Mouse (Mus musculus): ENCODE measurements around the gene Snrpd2.
"Not testable (repeated sequence)": the region's sequence is repeated elsewhere in the genome, so short reads cannot be mapped to it uniquely, and the experiment has no call there.

The Snrpd2 gene

DNA sequence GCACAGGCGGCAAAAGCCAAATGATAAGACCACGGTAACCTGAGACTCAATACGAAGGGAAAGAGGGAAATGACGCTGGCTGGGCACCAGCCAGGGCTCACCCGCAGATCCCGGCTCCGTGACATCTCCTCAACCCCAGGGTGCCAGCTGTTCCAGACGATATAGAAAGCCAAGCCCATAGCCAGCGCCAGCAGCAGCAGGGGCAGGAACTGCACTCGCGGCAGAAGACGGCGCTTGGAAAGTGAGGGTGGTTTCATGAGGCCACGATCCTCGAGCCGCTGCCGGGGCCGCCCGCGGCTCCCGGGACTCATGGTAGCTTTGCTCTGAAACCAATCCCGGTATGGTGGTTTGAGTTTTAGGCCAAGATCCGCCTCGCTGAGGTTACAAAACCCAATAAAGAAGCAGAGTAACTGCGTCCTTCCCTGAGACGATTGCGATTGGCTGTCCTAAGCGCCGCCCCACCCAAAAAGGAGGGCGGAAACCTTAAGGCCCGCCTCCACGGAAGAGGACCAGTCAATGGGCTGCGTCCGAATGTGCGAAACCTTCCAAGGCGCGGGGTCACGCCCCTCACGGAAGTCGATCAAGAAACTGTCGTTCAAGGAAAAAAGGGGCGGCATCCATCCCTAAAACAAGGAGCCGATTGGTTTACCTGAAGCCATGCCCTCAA is 514 bp upstream of the Snrpd2 start, which contains the start of gene Qpctl:
Gene Qpctl (minus strand): TSS at position 417 of the 667 bp plus-strand sequence.
- DNase-seq (ENCODE audit: low read depth, low spot score): peak; percentile 99

DNA sequence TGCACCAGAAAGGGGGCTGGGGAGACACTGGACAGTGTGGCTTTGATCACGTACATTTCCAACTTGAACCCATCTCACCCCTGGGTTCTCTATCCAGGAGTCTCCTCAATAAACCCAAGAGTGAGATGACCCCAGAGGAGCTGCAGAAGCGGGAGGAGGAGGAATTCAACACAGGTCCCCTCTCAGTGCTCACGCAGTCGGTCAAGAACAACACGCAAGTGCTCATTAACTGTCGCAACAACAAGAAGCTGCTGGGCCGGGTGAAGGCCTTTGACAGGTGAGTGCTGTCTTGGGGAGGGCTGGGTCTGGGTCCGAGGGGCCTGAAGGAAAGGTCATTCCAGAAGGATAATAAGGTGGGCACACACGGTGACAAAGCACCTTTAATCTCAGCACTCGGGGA is 1.6 kb downstream of the Snrpd2 start:
- not testable (repeated sequence) for DNase-seq (ENCODE audit: low read depth, low spot score)

DNA sequence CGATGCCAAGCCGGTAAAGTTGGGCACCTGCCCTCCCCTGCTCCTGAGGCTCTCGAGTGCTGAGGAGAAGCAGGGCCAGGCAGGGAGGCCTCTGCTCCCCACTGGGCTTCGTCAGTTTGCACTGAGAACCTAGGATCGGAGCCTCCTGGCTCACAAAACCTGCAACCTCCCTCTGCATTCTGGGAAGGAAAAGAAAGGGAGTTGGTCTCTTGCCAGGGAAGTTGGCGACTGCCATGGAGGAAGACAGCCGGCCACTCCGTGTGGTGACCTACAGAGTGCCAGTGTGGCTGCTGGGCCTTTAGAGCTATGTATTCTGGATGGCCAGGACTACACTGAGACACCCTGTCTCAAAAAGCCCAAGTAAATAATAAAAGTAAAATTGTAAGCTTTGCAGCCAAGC is 5.3 kb downstream of the Snrpd2 start:
- no peak for DNase-seq (ENCODE audit: low read depth, low spot score)

DNA sequence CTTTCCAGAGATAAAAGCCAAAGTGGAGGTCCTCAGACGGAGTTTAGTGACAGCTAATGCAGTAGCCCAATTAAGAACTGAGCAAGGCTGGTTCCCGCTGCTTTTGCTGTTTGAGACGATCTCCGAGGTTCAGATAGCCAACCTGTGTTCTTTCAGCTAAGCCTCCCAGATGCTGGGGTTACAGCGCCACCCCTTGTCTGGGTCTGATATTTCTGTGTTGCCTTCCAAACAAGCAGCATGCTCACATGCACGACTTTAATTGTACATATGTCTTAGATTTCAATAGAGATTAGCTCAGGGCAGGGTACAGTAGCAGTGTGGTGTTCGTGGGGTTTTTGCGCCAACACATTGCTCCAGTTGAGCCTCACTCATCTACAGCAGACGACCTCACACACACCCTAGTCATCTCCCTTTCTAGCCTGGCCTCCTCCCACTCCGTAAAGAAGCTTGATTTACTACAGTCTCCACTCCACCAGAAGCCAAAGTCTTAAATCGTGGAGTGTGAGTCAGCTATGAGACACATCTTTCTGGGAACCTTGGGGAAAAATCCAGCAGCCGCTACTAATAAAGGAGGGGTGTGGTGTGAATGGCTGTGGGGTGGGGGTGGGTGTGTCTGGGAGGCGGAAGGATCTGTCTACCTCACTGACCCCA is 6.4 kb downstream of the Snrpd2 start:
- no peak for DNase-seq (ENCODE audit: low read depth, low spot score)

DNA sequence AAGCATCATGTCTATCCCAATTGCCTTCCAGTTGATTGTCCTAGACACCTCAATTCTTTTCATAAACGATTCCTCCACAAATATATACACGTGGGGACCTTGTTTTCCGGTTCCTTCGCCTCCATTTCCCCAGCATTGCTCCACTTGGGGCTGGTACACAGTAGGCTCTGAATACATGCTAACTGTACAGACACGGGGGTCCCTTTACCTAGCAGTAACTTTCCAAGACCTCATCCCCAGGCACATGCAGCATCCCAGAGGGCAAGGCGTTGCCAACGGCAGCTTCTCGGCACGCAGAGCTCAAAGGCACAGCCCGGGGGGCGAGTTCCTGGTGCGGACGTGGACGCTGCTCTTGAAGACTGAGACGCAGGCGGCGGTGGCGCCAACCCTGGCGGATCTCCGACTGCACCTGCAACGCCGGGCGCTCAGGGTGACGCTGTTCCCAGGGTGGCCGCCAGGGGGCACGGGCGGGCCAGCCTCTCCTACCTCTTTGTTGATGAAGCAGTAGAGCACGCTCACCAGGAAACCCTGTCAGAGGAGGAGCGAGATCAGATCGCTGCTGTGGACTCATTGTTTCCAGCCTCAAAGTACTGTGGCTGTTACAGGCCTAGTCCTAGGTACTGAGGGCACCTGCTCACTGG is 7.8 kb downstream of the Snrpd2 start:
- peak; percentile 83 for DNase-seq (ENCODE audit: low read depth, low spot score)

DNA sequence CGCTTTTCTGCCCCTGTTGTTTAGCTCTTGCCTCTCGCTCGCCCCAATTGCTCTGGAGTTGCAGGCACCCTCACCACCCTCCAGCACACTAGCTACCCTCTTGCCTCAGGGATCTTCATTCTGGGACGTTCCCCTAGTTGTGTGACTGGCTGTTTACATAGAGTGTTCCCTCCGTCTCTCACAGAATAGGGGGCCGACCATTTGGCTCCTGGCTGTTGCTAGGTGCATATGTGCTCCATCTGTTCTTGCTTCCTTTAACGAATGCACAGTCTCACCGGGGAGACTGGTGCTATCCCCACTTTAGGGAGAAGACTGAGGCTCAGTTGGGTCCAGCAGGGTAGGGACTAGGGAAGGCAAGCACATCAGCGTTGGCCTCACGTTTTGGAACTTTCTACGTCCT is 9.1 kb downstream of the Snrpd2 start:
- DNase-seq (ENCODE audit: low read depth, low spot score): no peak

DNA sequence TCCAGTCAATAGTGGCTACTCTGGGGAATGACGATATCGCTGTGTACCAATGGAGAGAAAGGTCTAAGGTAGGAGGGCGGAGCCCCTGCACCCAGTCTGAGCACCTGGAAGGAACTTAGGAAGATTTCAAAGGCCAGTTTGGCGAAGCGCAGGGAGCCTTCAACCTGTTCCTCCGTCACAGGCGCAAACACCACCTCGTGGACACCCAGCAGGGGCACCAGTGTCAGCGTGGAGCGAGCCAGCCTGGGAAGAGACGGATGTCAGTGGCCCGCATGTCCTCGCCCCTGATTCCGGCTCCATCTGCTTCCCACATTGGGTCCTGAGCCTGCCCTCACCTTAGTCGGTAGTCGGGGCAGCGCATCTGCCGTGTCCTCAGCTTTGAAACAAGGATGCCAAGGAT is 9.9 kb downstream of the Snrpd2 start:
- no peak for DNase-seq (ENCODE audit: low read depth, low spot score)

DNA sequence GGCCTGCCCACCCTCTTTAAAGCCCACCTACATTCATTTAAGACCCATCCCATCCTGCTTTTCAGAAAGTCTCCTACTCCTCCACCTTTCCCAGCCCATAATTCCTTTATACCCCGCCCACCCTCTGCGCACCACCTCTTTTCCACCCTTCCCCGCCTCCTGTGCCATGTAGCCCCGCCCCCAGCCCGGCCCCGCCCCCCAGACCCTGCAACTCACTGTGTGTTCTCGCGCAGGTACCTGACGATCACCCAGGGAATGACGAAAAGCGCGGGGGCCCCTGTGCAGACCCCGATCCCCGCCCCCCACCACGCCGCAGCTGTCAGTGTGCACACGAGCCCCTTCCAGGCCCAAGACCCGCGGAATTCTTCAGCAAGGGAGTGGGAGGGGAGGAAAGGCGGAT is 10.6 kb downstream of the Snrpd2 start:
- no peak for DNase-seq (ENCODE audit: low read depth, low spot score)

DNA sequence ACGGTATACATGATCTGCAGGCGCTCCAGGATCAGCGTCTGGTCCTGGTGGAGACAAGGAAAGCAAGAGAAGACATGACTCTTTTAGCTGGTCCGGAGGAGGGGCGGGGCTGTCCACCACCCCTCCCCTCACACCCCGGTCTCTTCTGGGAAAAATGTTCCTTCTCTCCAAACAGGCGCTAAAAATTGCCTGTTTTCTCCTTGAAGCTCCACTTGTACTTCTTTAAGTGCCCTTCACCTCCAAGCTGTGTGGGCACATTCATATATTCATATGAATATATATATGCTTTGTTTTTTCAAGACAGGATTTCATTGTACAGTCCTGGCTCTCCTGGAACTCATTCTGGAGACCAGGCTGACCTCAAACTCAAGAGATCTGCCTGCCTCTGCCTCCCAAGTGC is 13.4 kb downstream of the Snrpd2 start:
- DNase-seq (ENCODE audit: low read depth, low spot score): no peak

DNA sequence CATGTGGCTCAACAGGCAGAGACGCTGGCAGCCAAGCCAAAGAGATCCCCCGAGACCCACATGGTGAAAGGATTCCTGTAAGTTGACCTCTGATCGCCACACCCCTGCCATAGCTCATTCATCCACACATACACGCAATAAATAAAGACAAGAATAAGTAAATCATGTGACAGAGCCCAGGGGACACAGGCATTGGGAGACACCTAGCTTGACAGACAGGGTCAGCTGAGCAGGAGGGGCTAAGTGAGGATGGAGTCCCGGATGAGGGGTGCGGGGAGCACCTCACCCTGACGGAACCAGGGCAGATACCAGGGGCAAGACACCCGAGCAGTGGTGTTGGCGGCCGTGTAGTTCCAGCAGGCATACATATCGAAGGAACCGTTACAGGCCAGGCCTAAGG is 14.2 kb downstream of the Snrpd2 start:
- DNase-seq (ENCODE audit: low read depth, low spot score): no peak

DNA sequence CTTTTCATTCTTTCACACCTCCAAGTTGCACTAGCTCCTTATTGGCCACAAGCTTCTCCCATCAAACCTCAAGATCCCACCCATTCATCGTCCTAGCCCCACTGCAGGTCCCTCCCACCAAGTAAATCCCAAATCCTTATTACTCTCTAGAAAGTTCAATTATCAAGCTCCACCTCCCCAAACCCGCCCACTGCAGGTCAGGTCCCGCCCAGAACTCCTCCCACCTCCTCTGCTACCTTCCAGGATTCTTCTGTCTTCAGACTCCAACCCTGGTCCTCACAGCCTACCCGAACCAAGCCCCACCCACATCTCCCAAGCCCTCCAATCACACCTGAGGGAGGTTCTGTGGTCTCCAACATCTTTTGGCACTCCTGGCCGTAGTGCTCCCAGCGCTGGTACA is 14.7 kb downstream of the Snrpd2 start:
- DNase-seq (ENCODE audit: low read depth, low spot score): peak; percentile 54

DNA sequence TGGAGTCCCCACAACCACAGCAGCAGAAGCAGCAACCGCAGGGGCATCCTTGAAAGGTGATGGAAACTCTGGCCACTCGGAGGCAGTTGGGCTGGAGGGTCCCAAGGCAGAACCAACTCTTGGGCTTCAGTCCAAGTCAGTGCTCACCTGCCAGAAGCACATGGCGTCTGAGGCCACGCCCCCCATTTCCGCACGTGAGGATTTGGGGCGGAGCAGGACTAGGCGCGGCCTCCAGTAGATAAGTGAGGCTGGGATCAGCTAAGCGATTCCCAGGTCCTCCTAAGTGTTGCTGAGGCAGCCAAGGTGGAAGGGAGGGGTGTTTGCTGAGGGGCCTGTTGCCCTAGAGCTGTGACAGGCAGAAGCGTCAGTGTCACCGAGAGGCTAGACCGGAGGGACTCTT is 15.5 kb downstream of the Snrpd2 start:
- DNase-seq (ENCODE audit: low read depth, low spot score): no peak

DNA sequence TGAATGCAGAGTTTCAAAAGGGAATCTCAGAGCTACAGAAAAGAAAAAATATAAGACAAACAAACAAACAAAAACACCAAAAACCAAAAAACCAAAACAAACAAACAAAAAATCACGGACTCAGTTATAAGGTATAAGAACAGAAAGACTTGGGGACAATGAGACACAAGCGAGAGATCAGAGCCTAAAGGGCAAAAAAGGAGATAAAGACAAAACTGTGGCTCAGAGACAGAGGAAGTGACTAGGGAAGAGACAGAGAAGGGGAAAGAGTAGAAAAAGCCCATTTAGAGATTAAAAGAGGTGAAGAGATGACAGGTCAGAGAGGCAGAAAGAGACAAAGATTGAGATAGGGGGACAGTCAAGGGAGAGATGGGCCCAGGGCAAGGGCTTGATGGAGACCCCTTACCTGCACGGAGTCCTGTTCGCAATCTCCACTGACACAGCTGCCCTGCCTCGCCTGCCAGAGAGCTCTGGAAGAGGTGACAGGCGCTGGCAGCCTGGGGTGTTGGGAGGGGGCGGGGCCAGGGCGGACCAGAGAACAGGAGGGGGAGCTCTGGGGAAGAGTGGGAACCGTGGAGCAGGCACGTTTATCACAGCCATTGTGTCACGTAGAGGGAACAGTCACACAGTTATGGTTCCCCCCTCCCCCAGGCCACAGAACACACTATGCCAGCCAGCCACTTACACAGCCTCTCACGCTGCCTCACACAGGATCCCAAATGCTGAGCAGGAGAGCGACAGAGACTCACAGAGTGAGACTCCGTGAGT is 16.3 kb downstream of the Snrpd2 start, which contains the start of gene Gipr:
Gene Gipr (minus strand): TSS at position 472 of the 768 bp plus-strand sequence.
- no peak for DNase-seq (ENCODE audit: low read depth, low spot score)

DNA sequence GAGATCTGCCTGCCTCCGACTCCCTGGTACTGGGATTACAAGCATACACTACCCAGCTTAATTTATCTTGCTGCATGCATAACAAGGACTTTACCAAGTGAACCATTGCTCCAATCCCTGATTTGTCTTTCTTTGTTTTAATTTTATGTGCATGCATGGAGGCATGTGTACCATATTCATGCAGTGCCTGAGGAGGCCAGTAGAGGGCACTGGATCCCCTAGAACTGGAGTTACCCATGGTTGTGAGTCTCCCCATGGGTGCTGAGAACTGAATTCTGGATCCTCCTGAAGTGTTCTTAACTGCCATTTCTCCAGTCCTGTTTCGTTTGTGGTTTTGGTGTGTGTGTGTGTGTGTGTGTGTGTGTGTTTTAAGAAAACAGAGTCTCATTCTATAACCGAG is 17.5 kb downstream of the Snrpd2 start:
- no peak for DNase-seq (ENCODE audit: low read depth, low spot score)

DNA sequence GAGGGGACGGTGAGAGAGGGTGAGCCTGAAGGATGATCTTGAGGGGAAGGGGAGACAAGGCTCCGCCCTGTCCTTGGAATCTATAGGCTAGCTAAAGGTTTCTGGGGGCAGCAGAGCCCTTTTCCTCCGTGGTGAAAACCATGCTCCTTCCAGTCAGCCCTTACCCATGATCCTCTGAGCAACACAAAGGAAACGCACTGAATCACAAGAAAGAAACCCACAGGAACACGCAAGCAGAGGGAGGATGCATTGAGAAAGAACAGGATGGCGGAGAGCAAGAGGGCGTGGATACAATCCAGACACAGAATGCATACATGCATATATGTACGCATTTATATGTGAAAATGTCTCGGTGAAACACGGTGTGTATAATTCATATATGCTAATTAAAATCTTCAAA is 20.0 kb downstream of the Snrpd2 start:
- DNase-seq (ENCODE audit: low read depth, low spot score): no peak

DNA sequence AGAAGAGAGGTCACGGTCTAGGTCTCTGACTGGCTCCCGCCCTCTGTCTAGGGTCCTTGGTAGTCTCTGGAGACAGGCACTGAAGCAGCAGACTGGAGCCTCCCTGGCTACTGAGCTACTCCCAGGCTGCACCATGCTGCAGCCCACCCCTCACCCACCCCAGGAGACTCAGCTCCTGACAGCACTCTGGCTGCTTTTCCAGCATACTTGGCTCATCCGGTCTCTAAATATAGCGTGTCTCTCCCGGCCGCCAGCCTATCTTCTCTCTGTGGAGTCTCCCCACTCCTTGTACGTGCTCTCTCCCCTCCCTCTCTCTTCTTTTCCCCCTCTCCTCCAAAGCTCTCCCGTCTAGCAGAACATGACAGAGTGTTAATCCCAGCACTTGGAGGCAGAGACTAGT is 20.6 kb downstream of the Snrpd2 start:
- DNase-seq (ENCODE audit: low read depth, low spot score): no peak

DNA sequence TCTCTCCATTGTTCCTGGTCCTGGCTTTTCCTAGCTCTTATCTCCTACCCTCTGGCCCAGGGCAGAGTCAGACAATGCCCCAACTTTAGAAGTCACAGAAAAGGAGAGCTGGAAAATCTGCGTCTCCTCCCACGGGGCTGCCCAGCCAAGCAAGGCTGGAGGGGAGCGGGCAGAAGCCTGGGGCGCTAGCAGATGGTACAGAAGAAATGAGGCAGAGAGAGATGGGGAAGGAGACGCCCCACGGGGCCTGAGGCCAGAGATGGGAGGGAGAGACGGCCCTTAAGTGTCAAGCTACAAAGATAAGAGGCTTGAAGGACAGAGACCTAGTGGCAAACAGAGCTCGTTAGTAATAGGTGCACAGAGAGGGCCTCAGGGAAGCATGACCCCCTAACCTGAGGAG is 22.3 kb downstream of the Snrpd2 start:
- no peak for DNase-seq (ENCODE audit: low read depth, low spot score)

DNA sequence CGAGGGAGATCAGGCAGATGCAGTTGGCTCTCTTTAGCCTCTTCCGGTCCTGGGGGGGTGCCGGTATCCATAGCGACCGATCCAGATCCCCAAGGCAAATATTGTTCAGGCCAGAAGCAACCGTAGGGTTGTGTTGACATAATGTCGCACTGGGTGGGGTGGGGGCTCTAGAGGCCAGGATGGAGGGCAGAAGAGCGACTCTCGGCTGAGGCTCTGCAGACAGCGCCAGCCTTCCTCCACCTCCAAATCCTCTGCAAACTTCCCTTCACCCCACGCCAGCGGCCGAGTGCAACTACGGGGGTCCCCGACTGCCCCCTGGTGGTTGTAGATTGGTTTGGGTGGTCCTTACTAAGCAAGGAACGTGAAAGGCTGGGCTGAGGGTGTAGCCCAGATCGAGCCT is 23.4 kb downstream of the Snrpd2 start:
- peak; percentile 86 for DNase-seq (ENCODE audit: low read depth, low spot score)

DNA sequence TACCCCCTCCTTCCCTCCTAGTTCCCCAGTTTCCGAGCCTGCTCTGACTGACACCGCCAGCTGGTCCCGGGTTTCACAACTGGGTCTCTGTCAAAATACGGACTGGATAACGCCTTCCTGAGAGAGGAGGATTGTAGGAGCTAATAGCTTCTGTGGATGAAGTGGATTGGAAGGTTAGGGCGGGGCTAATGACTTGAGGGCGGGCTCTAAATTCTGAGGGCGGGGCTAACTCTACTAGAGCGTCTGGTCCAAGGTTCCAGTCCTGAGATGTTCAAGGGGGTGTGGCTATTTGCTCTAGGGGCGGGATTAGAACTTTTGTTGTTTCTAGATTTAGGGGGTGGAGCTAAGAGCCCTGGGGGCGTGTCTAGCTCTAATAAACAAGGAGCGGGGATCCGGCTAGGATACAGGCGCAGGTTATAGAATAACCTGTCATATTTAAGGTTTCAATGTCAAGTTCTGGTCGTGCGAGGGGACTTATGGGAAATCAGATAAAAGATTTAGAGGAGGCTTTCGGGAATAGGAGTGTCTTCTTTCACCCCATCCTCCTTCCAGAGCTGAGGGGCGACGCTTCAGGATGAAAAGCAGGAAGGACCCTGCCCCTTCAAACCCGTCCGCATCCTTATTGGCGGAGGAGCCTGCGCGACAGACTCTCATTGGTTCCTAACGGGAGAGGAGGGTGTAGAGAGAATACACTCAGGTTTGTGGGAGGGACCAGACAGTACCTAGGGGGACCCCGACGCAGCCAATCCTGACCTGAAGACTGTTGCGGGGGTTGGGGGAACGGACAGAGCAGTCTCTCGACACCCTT is 26.4 kb downstream of the Snrpd2 start, which contains the start of gene Eml2:
Gene Eml2 (plus strand): TSS at position 714 of the 808 bp plus-strand sequence.
- peak; percentile 44 for DNase-seq (ENCODE audit: low read depth, low spot score)

DNA sequence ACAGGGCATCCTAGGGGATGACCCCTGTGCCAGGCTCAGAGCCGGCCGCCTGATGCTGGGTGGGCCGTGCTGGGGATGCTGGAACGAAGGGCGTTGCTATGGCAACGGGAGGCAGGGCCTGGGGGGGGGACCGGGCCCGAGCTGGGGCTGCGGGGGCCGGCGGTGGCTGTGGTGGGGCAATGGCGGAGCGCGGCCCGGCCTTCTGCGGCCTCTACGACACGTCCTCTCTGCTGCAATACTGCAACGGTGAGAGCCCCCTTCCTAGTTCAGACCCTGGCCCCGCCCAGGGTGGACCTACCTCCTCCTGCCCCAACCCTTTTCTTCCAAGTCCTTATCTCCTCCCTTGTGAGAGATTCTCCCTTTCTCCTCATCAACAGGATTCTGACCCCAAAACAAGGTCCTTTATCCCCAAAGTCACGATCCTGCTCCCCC is 27.0 kb downstream of the Snrpd2 start:
- no peak for DNase-seq (ENCODE audit: low read depth, low spot score)

DNA sequence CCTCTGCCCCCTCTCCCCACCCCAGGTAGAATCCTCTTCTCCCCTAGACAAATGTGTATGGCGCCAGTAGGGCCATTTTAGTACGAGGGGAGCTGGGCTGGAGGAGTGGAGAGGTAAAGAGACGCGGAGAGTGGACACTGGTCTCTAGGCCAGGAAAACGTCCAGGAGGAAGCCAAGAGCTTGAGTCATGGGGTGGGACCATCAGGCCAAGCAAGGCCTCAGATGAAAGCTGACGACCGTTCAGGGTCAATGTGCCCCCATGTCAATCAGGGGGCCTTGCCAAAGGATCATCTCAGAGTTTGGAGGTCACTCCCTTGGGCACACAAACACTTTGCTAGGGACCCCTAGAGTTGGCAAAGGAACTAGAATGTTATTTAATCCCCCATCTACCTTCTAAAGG is 27.7 kb downstream of the Snrpd2 start:
- DNase-seq (ENCODE audit: low read depth, low spot score): no peak

All from forelimb bud, embryonic 11.5 days (tissue).